In genomic region chr10:75390832-75391231, GRCm38 (mm10) we compare ENCODE assay signal across 16 mouse cellular contexts. TPM values are rescaled to one million over a fixed set of nuclear protein-coding genes. Genes with fewer than 3 reads are reported as not detected.
DNase-seq lines count a peak whose midpoint lies in the region; TF ChIP-seq lines count a peak whose summit lies in the region.
"Had no signal": no experiment of that assay in that cellular context is flagged by ENCODE, and none has a peak within 500 bp of the region (broad histone marks: within the 10 kb centered on the region; RNA-seq: fewer than 3 reads in every experiment).

No protein-coding gene starts in this region.

- peak; percentile 45 for DNase-seq in heart, adult 8-10 months (ENCODE audit: low spot score)
- no peak for DNase-seq in heart, adult 9 months (ENCODE audit: low spot score in 2 of 2)
- no peak for DNase-seq in left cerebral cortex, adult 2 months (ENCODE audit: extremely low spot score in 1 of 2, low spot score in 2 of 2)
- DNase-seq in left cerebral cortex, postnatal 25 days (ENCODE audit: low spot score in 2 of 2), result no peak
- peak; percentile 31 for DNase-seq in CD4-positive, CD25-positive, alpha-beta regulatory T cell, adult 2 months (ENCODE audit: low read depth, low spot score)
- peak; percentile 21 for DNase-seq in MN1 (ENCODE audit: low spot score)
- DNase-seq in right cerebral cortex, postnatal 25 days, result no peak
- DNase-seq: gastrocnemius, postnatal 25 days; left cerebral cortex, postnatal 4 days; right cerebral cortex, postnatal 4 days; thymus, adult 18-20 months had no signal

- H3K4me3 ChIP-seq in left cerebral cortex, adult 2 months, result no peak overlapping the region
- H3K4me3 ChIP-seq: erythroblast, embryonic 14.5 days; heart, embryonic 15.5 days; hindbrain, embryonic 15.5 days; liver, embryonic 15.5 days; neural tube, embryonic 13.5 days had no signal

- TF ChIP-seq CTCF in left cerebral cortex, adult 2 months (IDR thresholded peaks at IDR 0.05), result peak; percentile 28

- intact Hi-C loops in left cerebral cortex, adult 2 months (cut with DNase I), result loop anchor here (2.0 kb wide), 1 partner anchor 74 kb away; the partner anchor contains the start of gene Adora2a
- intact Hi-C loops in left cerebral cortex, postnatal 25 days (cut with DNase I), result no loop called here

- H3K27ac ChIP-seq in left cerebral cortex, adult 2 months, result no peak overlapping the region
- H3K27ac ChIP-seq: heart, embryonic 15.5 days; hindbrain, embryonic 15.5 days; liver, embryonic 15.5 days; neural tube, embryonic 13.5 days had no signal

RNA-seq across cellular contexts. Expression of gene Upb1, which starts 10.1 kb away (rescaled TPM):
- total RNA-seq in heart, adult 8-10 months (2022), result 1 to 10 TPM in 1 of 4 experiments, under 1 TPM in 3; 0.53 to 1.0 (median 0.63) TPM
- total RNA-seq in left cerebral cortex, adult 2 months (2021), result under 1 TPM; 0.29 to 0.30 TPM
- under 1 TPM; 0.53 to 0.76 TPM for total RNA-seq in left cerebral cortex, postnatal 25 days (2021)
- total RNA-seq: gastrocnemius, postnatal 25 days had no signal

Comparison
In these comparisons a context has a peak if more than half of its experiments do, and no peak if none do; other contexts are left out.
1. DNase-seq: peak in heart, adult 8-10 months (single experiment), CD4-positive, CD25-positive, alpha-beta regulatory T cell, adult 2 months (single experiment) and MN1 (single experiment); none in heart, adult 9 months (0 of 2), left cerebral cortex, adult 2 months (0 of 2), left cerebral cortex, postnatal 25 days (0 of 2) and right cerebral cortex, postnatal 25 days (single experiment).